Mouse (Mus musculus) midbrain, embryonic 13.5 days (tissue): ENCODE measurements at regions not wholly inside any gene's neighbourhood (a gene's known extent, or its start where the extent isn't known, plus 50 kb on each side); places are given as distances from the start of the nearest gene placed in this dataset.

Experiments used
- ATAC-seq: fragments of 200-750 bp; cut with Nextera tagmentation; 2 replicates; pipeline ENCODE4 v1.8.0; 2017; ENCODE audit warnings: mild to moderate bottlenecking, moderate TSS enrichment, moderate library complexity
- H3K27ac ChIP-seq: fragments of 300-500 bp; sonication (generic); 2 replicates; pipeline ENCODE4 v1.5.1; 2015; ENCODE audit warnings: inconsistent platforms, mild to moderate bottlenecking, moderate library complexity
- H3K27me3 ChIP-seq: fragments of 300-500 bp; sonication (generic); 2 replicates; pipeline ENCODE4 v1.6.1; 2015; ENCODE audit warnings: mild to moderate bottlenecking, inconsistent platforms
- H3K36me3 ChIP-seq: fragments of 300-500 bp; sonication (generic); 2 replicates; pipeline ENCODE4 v1.6.1; 2015; ENCODE audit warnings: mild to moderate bottlenecking, inconsistent platforms
- H3K4me1 ChIP-seq: fragments of 300-500 bp; sonication (generic); replicated peaks from 2 replicates; pipeline ENCODE4 v1.6.1; 2015; ENCODE audit warnings: inconsistent platforms
- H3K4me2 ChIP-seq: fragments of 300-500 bp; sonication (generic); replicated peaks from 2 replicates; pipeline ENCODE4 v1.6.1; 2015; ENCODE audit warnings: moderate library complexity, mild to moderate bottlenecking, inconsistent platforms
- H3K4me3 ChIP-seq: fragments of 300-500 bp; sonication (generic); replicated peaks from 2 replicates; pipeline ENCODE4 v1.5.1; 2015; ENCODE audit warnings: mild to moderate bottlenecking, inconsistent platforms
- H3K9ac ChIP-seq: fragments of 300-500 bp; sonication (generic); replicated peaks from 2 replicates; pipeline ENCODE4 v1.6.1; 2015; ENCODE audit warnings: mild to moderate bottlenecking, inconsistent platforms
- H3K9me3 ChIP-seq: fragments of 300-500 bp; sonication (generic); 2 replicates; pipeline ENCODE4 v1.6.1; 2016; ENCODE audit warnings: mild to moderate bottlenecking, inconsistent platforms
- WGBS: fragments of 180-500 bp; shearing (Covaris S2); methylation state at CpG from one replicate; pipeline ENCODE4 v1.1.7; 2015; 5-methylcytosine and 5-hydroxymethylcytosine counted together

DNA sequence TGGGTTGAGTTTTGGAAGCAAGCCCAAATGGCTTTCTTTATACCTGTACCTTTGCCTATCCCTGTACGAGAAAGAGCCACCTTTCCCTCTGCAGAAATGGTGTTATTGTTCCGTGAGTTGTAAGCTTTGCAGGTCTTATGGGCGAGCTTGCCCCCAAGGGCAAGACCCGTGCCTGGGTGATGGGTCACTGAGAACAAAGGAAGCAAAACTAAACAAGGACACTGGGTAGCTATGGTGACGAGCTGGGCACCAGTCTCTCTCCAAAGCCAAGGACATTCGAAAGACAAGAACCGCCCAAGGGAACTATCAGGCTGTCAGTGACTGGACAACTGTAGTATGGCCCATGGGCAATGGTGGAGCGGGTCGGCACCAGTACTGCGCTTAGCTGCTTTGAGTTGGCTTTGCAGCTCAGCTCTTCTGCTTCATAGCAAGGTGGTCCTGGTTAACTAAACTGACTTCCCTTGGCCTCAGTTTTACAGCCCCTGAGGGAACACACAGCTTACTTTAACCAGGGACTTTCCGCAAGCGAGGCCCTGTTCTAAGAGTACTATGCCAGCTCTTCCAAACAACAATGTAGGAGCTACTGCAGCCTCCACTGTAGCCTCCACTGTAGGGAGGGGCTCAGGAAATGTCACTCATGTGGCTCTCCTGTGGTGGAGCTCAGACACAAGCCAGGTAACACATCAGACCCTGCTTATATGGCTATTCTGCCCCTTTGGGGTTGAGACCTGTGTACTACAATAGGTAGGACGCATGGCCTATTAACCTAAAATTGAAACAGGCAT lies 124.1 kb downstream of the Sp3 start:
- 77% methylated on average over 13 of the region's 13 CpGs for WGBS

GRCm38 (mm10) chr2:72857377-72857776 lies 122.9 kb downstream of the Sp3 start:
- 92% methylated on average over 5 of the region's 5 CpGs for WGBS
- Histone ChIP-seq H3K4me3 (no peak overlapping the region), H3K4me1 (0 out of 2 replicates have a peak, but pooled peaks cover 4% of the 10 kb centered on the region), H3K4me2 (no peak overlapping the region), H3K9me3 (no peaks in the 10 kb centered on the region), H3K27me3 (no peaks in the 10 kb centered on the region), H3K27ac (no peak overlapping the region), H3K36me3 (no peaks in the 10 kb centered on the region), H3K9ac (no peak overlapping the region)
- no peak for ATAC-seq

More for the DNA sequence above, 124.1 kb downstream of the Sp3 start:
- H3K36me3 ChIP-seq, result no peaks in the 10 kb centered on the region
- H3K27ac ChIP-seq, result no peak overlapping the region
- H3K9me3 ChIP-seq, result no peaks in the 10 kb centered on the region; the same call in 1 of the 2 replicates
- no peak for ATAC-seq
- H3K27me3 ChIP-seq, result no peaks in the 10 kb centered on the region
- H3K9ac ChIP-seq, result no peak overlapping the region
- H3K4me3 ChIP-seq, result no peak overlapping the region
- 0 out of 2 replicates have a peak, but pooled peaks cover 4% of the 10 kb centered on the region for H3K4me1 ChIP-seq
- H3K4me2 ChIP-seq, result no peak overlapping the region

GRCm38 (mm10) chr2:72865462-72866365 lies 114.5 kb downstream of the Sp3 start:
- no peak overlapping the region for H3K4me2 ChIP-seq
- 59% methylated on average over 19 of the region's 19 CpGs for WGBS

DNA sequence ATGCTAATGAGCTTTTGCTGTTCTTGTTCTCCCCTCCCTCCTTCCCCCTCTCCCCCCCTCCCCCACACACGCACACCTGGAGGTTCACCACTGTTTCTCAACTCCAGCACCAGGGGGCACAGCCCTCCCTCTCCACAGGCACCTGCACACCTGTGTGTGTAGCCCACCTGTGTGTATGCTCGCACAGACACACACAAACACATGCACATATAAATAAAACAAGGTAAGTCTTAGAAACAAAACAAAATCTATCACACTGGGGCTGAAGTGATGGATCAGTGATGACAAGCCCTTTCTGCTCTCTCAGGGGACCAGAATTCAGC lies 113.9 kb downstream of the Sp3 start:
- H3K4me2 ChIP-seq, result no peak overlapping the region
- H3K4me3 ChIP-seq, result no peak overlapping the region
- H3K4me1 ChIP-seq, result peaks cover 7% of the 10 kb centered on the region
- no peaks in the 10 kb centered on the region for H3K27me3 ChIP-seq
- no peaks in the 10 kb centered on the region for H3K36me3 ChIP-seq
- no peak overlapping the region for H3K27ac ChIP-seq
- H3K9me3 ChIP-seq, result no peaks in the 10 kb centered on the region
- no peak overlapping the region for H3K9ac ChIP-seq
- 52% methylated on average over 2 of the region's 2 CpGs for WGBS
- ATAC-seq, result no peak

More at GRCm38 (mm10) chr2:72865462-72866365, 114.5 kb downstream of the Sp3 start:
- ATAC-seq, result no peak
- H3K9ac ChIP-seq, result no peak overlapping the region
- H3K9me3 ChIP-seq, result no peaks in the 10 kb centered on the region
- no peaks in the 10 kb centered on the region for H3K36me3 ChIP-seq
- no peak overlapping the region for H3K27ac ChIP-seq
- no peaks in the 10 kb centered on the region for H3K27me3 ChIP-seq
- H3K4me3 ChIP-seq, result no peak overlapping the region
- H3K4me1 ChIP-seq, result peaks cover 7% of the 10 kb centered on the region

GRCm38 (mm10) chr2:72868173-72868572 lies 112.1 kb downstream of the Sp3 start:
- H3K36me3 ChIP-seq, result no peaks in the 10 kb centered on the region
- peaks cover 7% of the 10 kb centered on the region for H3K4me1 ChIP-seq
- WGBS, result 98% methylated on average over 3 of the region's 3 CpGs
- no peak overlapping the region for H3K4me2 ChIP-seq
- no peak overlapping the region for H3K9ac ChIP-seq
- no peak overlapping the region for H3K4me3 ChIP-seq
- ATAC-seq, result no peak
- H3K27me3 ChIP-seq, result no peaks in the 10 kb centered on the region
- no peaks in the 10 kb centered on the region for H3K9me3 ChIP-seq
- H3K27ac ChIP-seq, result no peak overlapping the region

- no peaks in the 10 kb centered on the region for H3K27me3 ChIP-seq
- 89% methylated on average over 5 of the region's 5 CpGs for WGBS
Measured at GRCm38 (mm10) chr2:72871836-72872235, 108.4 kb downstream of the Sp3 start.

DNA sequence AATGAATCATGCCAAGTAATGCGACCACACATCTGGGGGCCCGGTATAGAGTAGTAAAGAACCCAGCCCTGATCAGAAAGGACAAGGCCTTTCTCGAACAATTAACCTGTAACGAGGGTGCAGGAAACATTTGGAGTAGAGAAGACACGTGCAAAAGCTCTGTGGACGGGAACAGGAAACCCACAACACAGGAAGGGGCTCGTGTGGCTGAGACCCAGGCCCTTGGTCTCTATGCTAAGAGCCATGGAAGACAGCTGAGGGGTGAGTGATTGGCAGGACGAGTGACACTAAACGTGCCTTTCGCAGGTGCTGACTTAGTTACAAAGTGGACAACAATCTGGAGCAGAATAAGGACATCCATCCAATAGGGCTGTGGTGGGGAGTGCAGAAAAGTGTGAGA lies 106.3 kb downstream of the Sp3 start:
- H3K36me3 ChIP-seq, result no peaks in the 10 kb centered on the region
- ATAC-seq, result no peak
- 91% methylated on average over 10 of the region's 10 CpGs for WGBS

More at GRCm38 (mm10) chr2:72871836-72872235, 108.4 kb downstream of the Sp3 start:
- no peak overlapping the region for H3K4me2 ChIP-seq
- H3K4me1 ChIP-seq, result no peaks in the 10 kb centered on the region
- ATAC-seq, result no peak
- H3K27ac ChIP-seq, result no peak overlapping the region
- H3K9me3 ChIP-seq, result no peaks in the 10 kb centered on the region
- no peak overlapping the region for H3K4me3 ChIP-seq
- H3K36me3 ChIP-seq, result no peaks in the 10 kb centered on the region
- no peak overlapping the region for H3K9ac ChIP-seq

DNA sequence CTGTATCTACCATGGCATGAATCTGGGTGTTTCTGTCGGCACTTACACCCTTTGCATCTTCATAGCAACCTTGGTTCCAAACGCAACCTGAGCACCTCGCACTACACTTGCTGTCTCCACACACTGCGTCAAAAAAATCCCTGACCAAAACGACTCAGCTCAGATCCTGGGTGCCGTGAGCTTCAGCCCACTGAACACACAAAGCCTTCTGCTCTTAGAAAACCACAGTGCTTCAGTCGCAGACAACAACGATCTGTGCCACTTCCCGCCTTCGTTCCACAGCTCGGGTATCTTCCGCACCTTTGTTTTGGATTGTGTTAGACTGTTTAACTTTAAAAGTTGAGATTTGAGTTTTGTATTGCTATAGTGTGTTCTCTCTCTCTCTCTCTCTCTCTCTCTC lies 105.7 kb downstream of the Sp3 start:
- ATAC-seq, result no peak
- H3K4me2 ChIP-seq, result no peak overlapping the region

More for the DNA sequence above, 106.3 kb downstream of the Sp3 start:
- Histone ChIP-seq H3K4me2 (no peak overlapping the region), H3K4me3 (no peak overlapping the region), H3K27ac (no peak overlapping the region), H3K9ac (no peak overlapping the region), H3K27me3 (no peaks in the 10 kb centered on the region), H3K4me1 (no peaks in the 10 kb centered on the region), H3K9me3 (no peaks in the 10 kb centered on the region)

DNA sequence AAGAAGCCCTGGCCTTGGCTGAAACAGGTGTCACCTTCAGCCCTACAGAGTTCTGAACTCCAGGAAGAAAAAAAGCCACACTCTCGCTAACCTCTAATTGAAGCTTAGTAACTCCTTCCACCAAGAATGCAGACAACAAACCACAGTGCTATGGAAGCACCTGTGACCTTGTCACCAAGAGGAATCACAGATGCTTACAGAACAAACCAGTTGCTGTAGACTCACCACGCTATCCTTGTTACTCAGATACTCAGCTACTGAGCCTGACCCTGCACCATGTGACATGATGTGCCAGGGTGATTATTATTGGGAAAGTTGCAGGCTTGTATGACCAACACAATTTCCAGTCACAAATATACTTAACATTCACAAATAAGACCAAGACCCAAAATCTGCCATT lies 104.6 kb downstream of the Sp3 start:
- Histone ChIP-seq H3K27me3 (no peaks in the 10 kb centered on the region), H3K27ac (no peak overlapping the region), H3K36me3 (no peaks in the 10 kb centered on the region), H3K9me3 (no peaks in the 10 kb centered on the region), H3K9ac (no peak overlapping the region), H3K4me3 (no peak overlapping the region), H3K4me2 (no peak overlapping the region), H3K4me1 (no peaks in the 10 kb centered on the region)
- ATAC-seq, result no peak
- WGBS, result 85% methylated on average over 2 of the region's 2 CpGs

More for the DNA sequence above, 105.7 kb downstream of the Sp3 start:
- no peaks in the 10 kb centered on the region for H3K4me1 ChIP-seq
- H3K4me3 ChIP-seq, result no peak overlapping the region
- H3K36me3 ChIP-seq, result no peaks in the 10 kb centered on the region
- H3K9me3 ChIP-seq, result no peaks in the 10 kb centered on the region
- H3K9ac ChIP-seq, result no peak overlapping the region
- H3K27me3 ChIP-seq, result no peaks in the 10 kb centered on the region
- no peak overlapping the region for H3K27ac ChIP-seq
- 91% methylated on average over 12 of the region's 12 CpGs for WGBS

DNA sequence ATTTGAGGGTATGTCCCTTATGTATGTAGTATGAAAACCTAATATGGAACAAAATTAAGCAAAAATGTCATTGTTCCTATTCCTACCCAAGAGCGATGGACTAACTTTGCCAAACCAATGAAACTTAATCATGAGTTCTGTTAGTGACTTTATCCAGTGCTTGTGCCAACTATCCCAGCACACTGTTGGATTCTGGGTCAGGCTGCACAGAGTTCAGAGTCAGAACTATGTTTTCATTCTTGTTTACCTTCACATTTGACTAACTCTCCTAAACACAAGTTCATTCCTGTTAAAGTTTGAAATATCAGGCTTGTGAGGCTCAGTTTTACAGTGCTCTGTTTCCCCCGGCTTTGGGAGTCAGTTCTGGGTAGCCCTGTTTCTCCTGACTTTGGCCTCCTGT lies 100.2 kb downstream of the Sp3 start:
- Histone ChIP-seq H3K4me1 (no peaks in the 10 kb centered on the region), H3K9me3 (no peaks in the 10 kb centered on the region), H3K4me2 (no peak overlapping the region), H3K27me3 (no peaks in the 10 kb centered on the region), H3K27ac (no peak overlapping the region), H3K9ac (no peak overlapping the region), H3K36me3 (no peaks in the 10 kb centered on the region), H3K4me3 (no peak overlapping the region)
- no peak for ATAC-seq
- 92% methylated on average over 2 of the region's 2 CpGs for WGBS

DNA sequence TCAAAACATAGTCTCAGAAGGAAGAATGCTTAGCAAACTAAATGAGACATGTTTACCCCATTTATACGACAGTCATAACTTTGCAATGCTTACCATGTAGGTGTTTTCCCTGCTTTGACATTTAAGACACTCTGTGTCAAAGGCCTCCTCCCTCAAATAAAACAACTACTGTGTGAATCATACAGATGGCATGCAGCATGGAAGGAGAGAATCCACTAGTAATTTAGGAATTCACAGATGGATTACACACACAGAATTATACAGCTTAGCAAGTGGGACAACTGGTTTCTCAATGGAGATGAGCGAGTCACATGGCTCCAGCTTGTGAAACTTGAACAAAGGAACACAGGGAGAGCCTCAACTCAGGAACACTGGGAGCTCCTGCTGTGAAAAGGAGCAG lies 98.7 kb downstream of the Sp3 start:
- H3K27ac ChIP-seq, result no peak overlapping the region
- ATAC-seq, result no peak
- H3K27me3 ChIP-seq, result no peaks in the 10 kb centered on the region
- WGBS, result 62% methylated on average over 2 of the region's 2 CpGs
- H3K9me3 ChIP-seq, result no peaks in the 10 kb centered on the region
- H3K4me3 ChIP-seq, result no peak overlapping the region
- H3K4me1 ChIP-seq, result no peaks in the 10 kb centered on the region
- H3K9ac ChIP-seq, result no peak overlapping the region
- H3K4me2 ChIP-seq, result no peak overlapping the region
- no peaks in the 10 kb centered on the region for H3K36me3 ChIP-seq

DNA sequence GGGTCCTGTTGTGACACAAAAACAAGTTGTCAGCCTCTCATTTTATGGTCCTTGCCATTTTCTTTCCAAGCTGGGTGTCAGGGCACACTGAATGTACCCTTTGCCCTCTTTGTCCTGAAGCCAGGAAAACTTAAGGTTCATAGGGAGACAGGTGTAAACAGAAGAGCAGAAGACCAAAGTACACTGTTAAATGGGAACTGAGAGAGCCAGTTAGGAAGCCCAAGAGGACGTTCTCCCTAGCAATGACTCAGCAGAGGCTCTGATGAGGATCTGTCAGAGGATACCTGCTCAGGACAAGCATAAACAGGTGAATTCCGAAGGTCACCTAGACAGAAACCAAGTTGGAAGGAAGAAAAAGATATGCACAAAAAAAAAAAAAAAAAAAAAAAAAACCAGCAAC lies 94.0 kb downstream of the Sp3 start:
- Histone ChIP-seq H3K27ac (no peak overlapping the region), H3K4me3 (no peak overlapping the region), H3K9me3 (no peaks in the 10 kb centered on the region), H3K4me1 (no peaks in the 10 kb centered on the region), H3K36me3 (no peaks in the 10 kb centered on the region), H3K27me3 (no peaks in the 10 kb centered on the region), H3K9ac (no peak overlapping the region), H3K4me2 (no peak overlapping the region)
- WGBS, result 85% methylated on average over 2 of the region's 2 CpGs
- ATAC-seq, result no peak
